Mouse (Mus musculus): Measurements from ENCODE around the gene Cdh3.

DNA sequence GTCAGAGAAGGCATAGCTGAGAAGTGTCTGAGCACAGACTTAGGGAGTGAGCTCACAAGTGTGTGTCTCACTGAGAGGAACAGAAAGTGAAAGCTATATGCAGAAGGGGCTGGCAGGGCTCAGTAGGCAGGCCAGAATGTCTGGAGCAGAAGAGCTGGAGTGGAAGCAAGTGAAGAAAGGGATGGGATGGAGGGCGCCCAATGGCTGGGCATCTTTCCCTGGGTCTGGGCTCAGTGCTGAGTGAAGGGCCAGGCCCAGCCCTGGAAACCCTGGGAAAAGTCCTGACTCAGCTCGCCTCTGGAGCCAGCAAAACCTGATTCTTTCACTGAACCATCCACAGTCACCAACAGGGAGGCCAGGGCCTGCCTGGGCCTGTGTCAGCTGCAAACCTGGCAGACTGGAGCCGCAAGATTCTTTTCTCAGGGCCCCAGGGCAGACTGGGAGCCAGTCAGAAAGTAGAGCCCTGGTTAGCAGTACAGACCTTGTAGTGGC is 53.0 kb downstream of the Cdh3 start:
- no peak for TF ChIP-seq CTCF (conservative IDR thresholded peaks at IDR 0.05; ENCODE audit: insufficient read depth, insufficient read length, low read depth, low read length)
- no peak for TF ChIP-seq POLR2A (IDR thresholded peaks at IDR 0.05; ENCODE audit: low read depth, low read length)

Data from kidney, adult 2 months (tissue).